Mouse (Mus musculus): ENCODE results near the gene Hspg2. TPM values are rescaled to one million over a fixed set of nuclear protein-coding genes. Genes with fewer than 3 reads are reported as not detected.

Gene Hspg2
- polyA plus RNA-seq, 1 experiment from 2014 or later = 31.3 TPM

- H3K4me3 ChIP-seq (replicated peaks; ENCODE audit: low read depth, low read length) = no peak overlapping the region
- peak; percentile 43 for DNase-seq (ENCODE audit: low spot score)
These were observed 71.8 kb downstream of the Hspg2 start for GRCm38 (mm10) chr4:137540356-137540755.

GRCm38 (mm10) chr4:137542968-137543367 is 74.4 kb downstream of the Hspg2 start:
- Histone ChIP-seq H3K4me2 (ENCODE audit: low read length) (no peak overlapping the region), H3K4me3 (replicated peaks; ENCODE audit: low read depth, low read length) (no peak overlapping the region), H3K9ac (ENCODE audit: low read depth, low read length) (no peak overlapping the region), H3K27ac (no peak overlapping the region), H3K9me3 (replicated peaks; ENCODE audit: low read length) (no peaks in the 10 kb centered on the region), H3K27me3 (ENCODE audit: insufficient read depth, low read length) (no peaks in the 10 kb centered on the region), H3K36me3 (ENCODE audit: insufficient read depth, low read length) (peaks cover 85% of the 10 kb centered on the region), H3K4me1 (replicated peaks; ENCODE audit: insufficient read depth, low read length) (no peaks in the 10 kb centered on the region)
- 89% methylated on average over 10 of the region's 10 CpGs for WGBS
- DNase-seq (ENCODE audit: low spot score) = no peak
- no peak for TF ChIP-seq CTCF (IDR thresholded peaks at IDR 0.05; ENCODE audit: low read depth)
- ATAC-seq (replicated peaks; ENCODE audit: low FRiP score, low read depth) = no peak

More at GRCm38 (mm10) chr4:137540356-137540755, 71.8 kb downstream of the Hspg2 start:
- ATAC-seq (replicated peaks; ENCODE audit: low FRiP score, low read depth) = peak; percentile 30; the same call in 1 of the 2 replicates
- WGBS = 62% methylated on average over 14 of the region's 14 CpGs
- Histone ChIP-seq H3K36me3 (ENCODE audit: insufficient read depth, low read length) (peaks cover 83% of the 10 kb centered on the region), H3K9ac (ENCODE audit: low read depth, low read length) (no peak overlapping the region), H3K9me3 (replicated peaks; ENCODE audit: low read length) (no peaks in the 10 kb centered on the region), H3K4me1 (replicated peaks; ENCODE audit: insufficient read depth, low read length) (no peaks in the 10 kb centered on the region), H3K4me2 (ENCODE audit: low read length) (no peak overlapping the region), H3K27ac (no peak overlapping the region), H3K27me3 (ENCODE audit: insufficient read depth, low read length) (no peaks in the 10 kb centered on the region)
- no peak for TF ChIP-seq CTCF (IDR thresholded peaks at IDR 0.05; ENCODE audit: low read depth)

- DNase-seq (ENCODE audit: low spot score) (no peak), ATAC-seq (replicated peaks; ENCODE audit: low FRiP score, low read depth) (no peak)
- Histone ChIP-seq H3K4me2 (ENCODE audit: low read length) (no peak overlapping the region), H3K36me3 (ENCODE audit: insufficient read depth, low read length) (peaks cover 88% of the 10 kb centered on the region), H3K4me1 (replicated peaks; ENCODE audit: insufficient read depth, low read length) (no peaks in the 10 kb centered on the region), H3K27me3 (ENCODE audit: insufficient read depth, low read length) (no peaks in the 10 kb centered on the region), H3K9me3 (replicated peaks; ENCODE audit: low read length) (no peaks in the 10 kb centered on the region), H3K9ac (ENCODE audit: low read depth, low read length) (no peak overlapping the region), H3K27ac (no peak overlapping the region), H3K4me3 (replicated peaks; ENCODE audit: low read depth, low read length) (no peak overlapping the region)
- 94% methylated on average over 9 of the region's 9 CpGs for WGBS
- TF ChIP-seq CTCF (IDR thresholded peaks at IDR 0.05; ENCODE audit: low read depth) = no peak
These were observed 77.0 kb downstream of the Hspg2 start for GRCm38 (mm10) chr4:137545568-137545967.

GRCm38 (mm10) chr4:137546003-137546525 is 77.5 kb downstream of the Hspg2 start:
- peak; percentile 72 for TF ChIP-seq CTCF (IDR thresholded peaks at IDR 0.05; ENCODE audit: low read depth)
- no peak for ATAC-seq (replicated peaks; ENCODE audit: low FRiP score, low read depth)
- no peak overlapping the region for H3K4me2 ChIP-seq (ENCODE audit: low read length)
- H3K4me3 ChIP-seq (replicated peaks; ENCODE audit: low read depth, low read length) = no peak overlapping the region
- no peak overlapping the region for H3K27ac ChIP-seq
- 82% methylated on average over 5 of the region's 5 CpGs for WGBS
- peaks cover 88% of the 10 kb centered on the region for H3K36me3 ChIP-seq (ENCODE audit: insufficient read depth, low read length)
- no peak overlapping the region for H3K9ac ChIP-seq (ENCODE audit: low read depth, low read length)
- peak; percentile 50 for DNase-seq (ENCODE audit: low spot score)
- H3K4me1 ChIP-seq (replicated peaks; ENCODE audit: insufficient read depth, low read length) = no peaks in the 10 kb centered on the region
- H3K27me3 ChIP-seq (ENCODE audit: insufficient read depth, low read length) = no peaks in the 10 kb centered on the region
- H3K9me3 ChIP-seq (replicated peaks; ENCODE audit: low read length) = no peaks in the 10 kb centered on the region

- no peak for TF ChIP-seq CTCF (IDR thresholded peaks at IDR 0.05; ENCODE audit: low read depth)
- no peaks in the 10 kb centered on the region for H3K27me3 ChIP-seq (ENCODE audit: insufficient read depth, low read length)
These were observed 84.9 kb downstream of the Hspg2 start for GRCm38 (mm10) chr4:137553466-137553865.

GRCm38 (mm10) chr4:137556673-137557210 is 88.2 kb downstream of the Hspg2 start:
- WGBS = 46% methylated on average over 16 of the region's 16 CpGs
- no peaks in the 10 kb centered on the region for H3K4me1 ChIP-seq (replicated peaks; ENCODE audit: insufficient read depth, low read length)
- H3K4me2 ChIP-seq (ENCODE audit: low read length) = no peak overlapping the region
- DNase-seq (ENCODE audit: low spot score) (peak; percentile 70), ATAC-seq (replicated peaks; ENCODE audit: low FRiP score, low read depth) (peak; percentile 74)
- no peak overlapping the region for H3K9ac ChIP-seq (ENCODE audit: low read depth, low read length)
- H3K9me3 ChIP-seq (replicated peaks; ENCODE audit: low read length) = no peaks in the 10 kb centered on the region
- no peak overlapping the region for H3K27ac ChIP-seq
- peaks cover 69% of the 10 kb centered on the region for H3K36me3 ChIP-seq (ENCODE audit: insufficient read depth, low read length)
- TF ChIP-seq CTCF (IDR thresholded peaks at IDR 0.05; ENCODE audit: low read depth) = no peak
- H3K4me3 ChIP-seq (replicated peaks; ENCODE audit: low read depth, low read length) = no peak overlapping the region
- H3K27me3 ChIP-seq (ENCODE audit: insufficient read depth, low read length) = no peaks in the 10 kb centered on the region

More at GRCm38 (mm10) chr4:137553466-137553865, 84.9 kb downstream of the Hspg2 start:
- Histone ChIP-seq H3K36me3 (ENCODE audit: insufficient read depth, low read length) (peaks cover 85% of the 10 kb centered on the region), H3K9me3 (replicated peaks; ENCODE audit: low read length) (no peaks in the 10 kb centered on the region), H3K4me2 (ENCODE audit: low read length) (no peak overlapping the region), H3K4me1 (replicated peaks; ENCODE audit: insufficient read depth, low read length) (no peaks in the 10 kb centered on the region), H3K9ac (ENCODE audit: low read depth, low read length) (no peak overlapping the region), H3K27ac (no peak overlapping the region), H3K4me3 (replicated peaks; ENCODE audit: low read depth, low read length) (no peak overlapping the region)
- 93% methylated on average over 17 of the region's 17 CpGs for WGBS
- ATAC-seq (replicated peaks; ENCODE audit: low FRiP score, low read depth) (no peak), DNase-seq (ENCODE audit: low spot score) (no peak)
